Mouse (Mus musculus): ENCODE data around the gene Smim20. TPM values are rescaled to one million over a fixed set of nuclear protein-coding genes. Genes with fewer than 3 reads are reported as not detected.

Gene Smim20
- polyA plus RNA-seq, 1 experiment from 2014 or later = 65.6 TPM

GRCm38 (mm10) chr5:53243933-53244332, 22.9 kb upstream of the Smim20 start:
- no peaks in the 10 kb centered on the region for H3K27me3 ChIP-seq (replicated peaks)
- H3K9me3 ChIP-seq = no peaks in the 10 kb centered on the region
- no peak overlapping the region for H3K27ac ChIP-seq
- no peak overlapping the region for H3K4me3 ChIP-seq
- peaks cover 11% of the 10 kb centered on the region for H3K4me1 ChIP-seq
- no peaks in the 10 kb centered on the region for H3K36me3 ChIP-seq
- no peak overlapping the region for H3K9ac ChIP-seq
- H3K4me2 ChIP-seq (replicated peaks) = no peak overlapping the region
- 79% methylated on average over 10 of the region's 10 CpGs for WGBS
- ATAC-seq (ENCODE audit: low FRiP score, low read depth) = no peak

DNA sequence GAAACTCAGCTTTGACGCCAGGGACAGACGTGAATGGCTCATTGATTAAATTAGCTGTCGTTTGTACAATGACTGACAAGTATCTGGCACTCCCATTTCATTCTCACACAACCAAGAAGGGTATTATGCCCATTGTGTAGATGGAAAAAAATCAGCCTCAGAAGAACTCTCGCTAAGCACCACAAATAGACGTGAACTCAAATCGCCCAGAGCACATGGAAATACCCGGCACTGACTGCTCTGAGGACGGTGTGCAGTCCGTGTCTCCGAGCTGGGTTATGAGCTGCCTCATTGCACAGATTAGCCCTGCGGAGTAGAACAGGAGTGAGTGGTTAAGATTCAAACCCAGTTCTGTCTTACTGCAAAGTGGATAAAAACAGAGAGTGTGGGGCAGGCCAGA, 18.4 kb upstream of the Smim20 start:
- WGBS = 32% methylated on average over 11 of the region's 11 CpGs
- Histone ChIP-seq H3K36me3 (no peaks in the 10 kb centered on the region), H3K27ac (no peak overlapping the region), H3K4me3 (no peak overlapping the region), H3K9me3 (no peaks in the 10 kb centered on the region), H3K9ac (no peak overlapping the region), H3K4me2 (replicated peaks) (no peak overlapping the region), H3K4me1 (no peaks in the 10 kb centered on the region), H3K27me3 (replicated peaks) (no peaks in the 10 kb centered on the region)
- no peak for ATAC-seq (ENCODE audit: low FRiP score, low read depth)

GRCm38 (mm10) chr5:53249431-53250061, 17.3 kb upstream of the Smim20 start:
- H3K27me3 ChIP-seq (replicated peaks) = no peaks in the 10 kb centered on the region
- H3K36me3 ChIP-seq = no peaks in the 10 kb centered on the region
- no peak for ATAC-seq (ENCODE audit: low FRiP score, low read depth)
- no peak overlapping the region for H3K4me2 ChIP-seq (replicated peaks)
- no peaks in the 10 kb centered on the region for H3K4me1 ChIP-seq
- 81% methylated on average over 4 of the region's 4 CpGs for WGBS
- no peaks in the 10 kb centered on the region for H3K9me3 ChIP-seq
- H3K9ac ChIP-seq = no peak overlapping the region
- H3K27ac ChIP-seq = no peak overlapping the region
- no peak overlapping the region for H3K4me3 ChIP-seq

- H3K27ac ChIP-seq = no peak overlapping the region
- H3K9me3 ChIP-seq = no peaks in the 10 kb centered on the region
- H3K9ac ChIP-seq = no peak overlapping the region
- 0 out of 2 replicates have a peak, but pooled peaks cover under 1% of the 10 kb centered on the region for H3K27me3 ChIP-seq (replicated peaks)
- ATAC-seq (ENCODE audit: low FRiP score, low read depth) = no peak
- no peaks in the 10 kb centered on the region for H3K36me3 ChIP-seq
- no peak overlapping the region for H3K4me2 ChIP-seq (replicated peaks)
- WGBS = 82% methylated on average over 5 of the region's 5 CpGs
- H3K4me1 ChIP-seq = peaks cover 9% of the 10 kb centered on the region; the same call in 1 of the 2 replicates
- no peak overlapping the region for H3K4me3 ChIP-seq
Observed at GRCm38 (mm10) chr5:53254154-53254553, 12.7 kb upstream of the Smim20 start.

DNA sequence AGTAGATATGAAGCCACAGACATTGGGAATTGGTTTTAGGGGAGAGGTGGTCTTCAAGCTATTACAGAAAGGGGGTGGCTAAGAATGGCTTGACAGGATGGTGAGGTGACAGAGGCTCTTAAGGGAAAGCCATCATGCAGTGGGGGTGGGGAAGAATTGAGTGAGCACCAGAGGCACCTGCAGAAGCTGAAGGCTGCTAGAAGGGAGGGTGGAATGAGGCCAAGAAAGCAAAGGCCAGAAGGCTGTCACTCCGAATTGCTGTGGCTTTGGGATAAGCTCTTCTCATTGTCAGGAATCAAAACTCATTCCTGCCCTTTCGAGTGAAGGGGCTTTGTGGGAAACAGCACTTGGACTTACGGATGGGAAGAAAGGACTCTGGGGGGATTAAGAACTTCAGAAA, 12.1 kb upstream of the Smim20 start:
- H3K9ac ChIP-seq = no peak overlapping the region
- ATAC-seq (ENCODE audit: low FRiP score, low read depth) = no peak
- peaks cover 9% of the 10 kb centered on the region; the same call in 1 of the 2 replicates for H3K4me1 ChIP-seq
- H3K4me3 ChIP-seq = no peak overlapping the region
- H3K9me3 ChIP-seq = no peaks in the 10 kb centered on the region
- H3K27me3 ChIP-seq (replicated peaks) = 0 out of 2 replicates have a peak, but pooled peaks cover 2% of the 10 kb centered on the region
- H3K27ac ChIP-seq = no peak overlapping the region
- H3K36me3 ChIP-seq = no peaks in the 10 kb centered on the region
- no peak overlapping the region for H3K4me2 ChIP-seq (replicated peaks)
- WGBS = 76% methylated on average over 3 of the region's 3 CpGs

GRCm38 (mm10) chr5:53258038-53258786, 8.7 kb upstream of the Smim20 start:
- H3K9me3 ChIP-seq = 0 out of 2 replicates have a peak, but pooled peaks cover 3% of the 10 kb centered on the region
- H3K4me3 ChIP-seq = peak overlapping the region; percentile 27
- ATAC-seq (ENCODE audit: low FRiP score, low read depth) = peak; percentile 71
- H3K4me2 ChIP-seq (replicated peaks) = peak overlapping the region; percentile 68
- H3K4me1 ChIP-seq = peaks cover 9% of the 10 kb centered on the region; the same call in 1 of the 2 replicates
- H3K36me3 ChIP-seq = no peaks in the 10 kb centered on the region
- H3K27ac ChIP-seq = no peak overlapping the region
- peak overlapping the region; percentile 33 for H3K9ac ChIP-seq
- 5% methylated on average over 29 of the region's 29 CpGs for WGBS
- H3K27me3 ChIP-seq (replicated peaks) = 0 out of 2 replicates have a peak, but pooled peaks cover 2% of the 10 kb centered on the region

GRCm38 (mm10) chr5:53259894-53260293, 7.0 kb upstream of the Smim20 start:
- H3K27me3 ChIP-seq (replicated peaks) = 0 out of 2 replicates have a peak, but pooled peaks cover 2% of the 10 kb centered on the region
- no peak overlapping the region for H3K27ac ChIP-seq
- no peak overlapping the region for H3K4me2 ChIP-seq (replicated peaks)
- no peak overlapping the region for H3K9ac ChIP-seq
- WGBS = 56% methylated on average over 5 of the region's 5 CpGs
- peaks cover 9% of the 10 kb centered on the region; the same call in 1 of the 2 replicates for H3K4me1 ChIP-seq
- no peak overlapping the region for H3K4me3 ChIP-seq
- H3K36me3 ChIP-seq = no peaks in the 10 kb centered on the region
- ATAC-seq (ENCODE audit: low FRiP score, low read depth) = no peak
- H3K9me3 ChIP-seq = 0 out of 2 replicates have a peak, but pooled peaks cover 3% of the 10 kb centered on the region

DNA sequence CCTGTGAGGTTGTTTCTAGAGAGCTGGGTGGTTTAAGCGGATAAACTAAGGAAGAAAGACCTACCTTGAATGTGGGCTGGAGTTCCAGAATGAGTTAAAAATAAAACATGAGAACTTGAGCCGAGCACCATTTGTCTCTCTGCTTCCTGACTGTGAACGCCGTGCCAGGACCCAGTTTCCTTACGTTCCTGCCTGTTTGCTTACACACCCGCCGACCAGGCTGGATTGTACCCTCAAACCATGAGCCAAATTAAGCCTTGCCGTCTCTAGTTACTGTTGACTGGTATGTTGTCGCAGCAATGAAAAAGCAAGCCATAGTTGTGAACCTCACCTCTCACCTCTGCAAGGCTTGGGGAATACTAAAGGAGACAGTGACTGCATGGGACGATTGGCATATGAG, 4.9 kb upstream of the Smim20 start:
- H3K4me1 ChIP-seq = peaks cover 9% of the 10 kb centered on the region; the same call in 1 of the 2 replicates
- no peak overlapping the region for H3K4me3 ChIP-seq
- no peak overlapping the region for H3K27ac ChIP-seq
- H3K9me3 ChIP-seq = 0 out of 2 replicates have a peak, but pooled peaks cover 3% of the 10 kb centered on the region
- WGBS = 79% methylated on average over 10 of the region's 10 CpGs
- no peaks in the 10 kb centered on the region for H3K36me3 ChIP-seq
- H3K27me3 ChIP-seq (replicated peaks) = 0 out of 2 replicates have a peak, but pooled peaks cover 2% of the 10 kb centered on the region
- no peak for ATAC-seq (ENCODE audit: low FRiP score, low read depth)
- H3K4me2 ChIP-seq (replicated peaks) = no peak overlapping the region
- no peak overlapping the region for H3K9ac ChIP-seq

DNA sequence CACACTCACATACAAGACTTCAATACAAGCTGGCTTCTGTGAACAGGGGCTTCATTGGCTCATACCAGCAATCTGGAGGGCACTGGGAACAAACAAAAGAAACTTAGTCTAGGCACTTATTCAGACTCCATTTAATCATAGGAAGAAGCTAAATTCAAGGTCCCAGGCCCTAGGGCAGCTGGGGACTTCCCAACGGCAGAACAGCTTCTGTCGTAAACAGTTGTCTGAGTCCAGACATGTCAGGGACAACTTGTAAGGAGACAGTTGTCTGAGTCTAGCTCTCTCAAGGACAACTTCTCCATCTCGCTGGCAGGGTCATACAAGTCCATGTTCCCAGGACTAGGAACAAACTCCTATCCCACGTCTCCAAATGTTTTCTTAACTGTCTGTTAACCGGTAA, 2.8 kb upstream of the Smim20 start:
- no peak for ATAC-seq (ENCODE audit: low FRiP score, low read depth)
- Histone ChIP-seq H3K4me3 (no peak overlapping the region), H3K9ac (no peak overlapping the region), H3K4me2 (replicated peaks) (no peak overlapping the region), H3K27me3 (replicated peaks) (0 out of 2 replicates have a peak, but pooled peaks cover 2% of the 10 kb centered on the region), H3K9me3 (0 out of 2 replicates have a peak, but pooled peaks cover 3% of the 10 kb centered on the region), H3K4me1 (peaks cover 12% of the 10 kb centered on the region), H3K27ac (no peak overlapping the region), H3K36me3 (no peaks in the 10 kb centered on the region)
- WGBS = 83% methylated on average over 5 of the region's 5 CpGs

- 67% methylated on average over 12 of the region's 12 CpGs for WGBS
- no peak overlapping the region for H3K9ac ChIP-seq
- H3K4me2 ChIP-seq (replicated peaks) = no peak overlapping the region
- no peaks in the 10 kb centered on the region for H3K36me3 ChIP-seq
- no peak overlapping the region for H3K4me3 ChIP-seq
- H3K4me1 ChIP-seq = peaks cover 12% of the 10 kb centered on the region
- H3K9me3 ChIP-seq = 0 out of 2 replicates have a peak, but pooled peaks cover 3% of the 10 kb centered on the region
- no peaks in the 10 kb centered on the region for H3K27me3 ChIP-seq (replicated peaks)
- ATAC-seq (ENCODE audit: low FRiP score, low read depth) = no peak
- no peak overlapping the region for H3K27ac ChIP-seq
Observed at GRCm38 (mm10) chr5:53265740-53266139, 1.1 kb upstream of the Smim20 start.

DNA sequence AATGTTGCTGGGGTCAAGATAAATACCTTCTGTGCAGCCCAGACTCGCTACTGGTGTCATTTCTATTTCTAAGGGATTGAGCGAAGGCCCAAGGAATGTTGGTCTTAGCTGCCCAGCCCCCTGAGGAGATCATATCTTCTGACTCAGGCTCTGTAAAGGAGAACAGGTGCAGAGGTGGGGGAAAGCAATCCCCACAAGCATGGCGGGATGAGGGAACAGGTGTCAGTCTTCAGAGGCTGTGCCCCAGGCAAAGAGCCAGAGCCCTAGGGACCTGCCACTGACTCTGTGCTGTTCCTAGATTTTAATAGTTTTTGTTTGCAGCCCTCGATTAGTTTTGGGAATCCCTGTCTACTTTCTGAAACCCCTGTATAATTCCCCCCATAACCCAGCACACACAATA, 702 bp upstream of the Smim20 start:
- H3K27ac ChIP-seq = no peak overlapping the region
- 79% methylated on average over 4 of the region's 4 CpGs for WGBS

GRCm38 (mm10) chr5:53268095-53268692, 1.3 kb downstream of the Smim20 start:
- no peak overlapping the region for H3K4me3 ChIP-seq
- H3K9me3 ChIP-seq = 0 out of 2 replicates have a peak, but pooled peaks cover under 1% of the 10 kb centered on the region
- no peaks in the 10 kb centered on the region for H3K36me3 ChIP-seq
- no peaks in the 10 kb centered on the region for H3K27me3 ChIP-seq (replicated peaks)
- H3K9ac ChIP-seq = no peak overlapping the region
- H3K4me1 ChIP-seq = peaks cover 12% of the 10 kb centered on the region
- H3K27ac ChIP-seq = no peak overlapping the region
- WGBS = 77% methylated on average over 6 of the region's 6 CpGs
- ATAC-seq (ENCODE audit: low FRiP score, low read depth) = no peak
- H3K4me2 ChIP-seq (replicated peaks) = no peak overlapping the region

More for the DNA sequence above, 702 bp upstream of the Smim20 start:
- Histone ChIP-seq H3K4me3 (no peak overlapping the region), H3K4me1 (peaks cover 12% of the 10 kb centered on the region), H3K27me3 (replicated peaks) (no peaks in the 10 kb centered on the region), H3K4me2 (replicated peaks) (peak overlapping the region; percentile 77; the same call in 1 of the 2 replicates), H3K9me3 (0 out of 2 replicates have a peak, but pooled peaks cover 3% of the 10 kb centered on the region), H3K36me3 (no peaks in the 10 kb centered on the region), H3K9ac (no peak overlapping the region)
- peak; percentile 3; the same call in 1 of the 2 replicates for ATAC-seq (ENCODE audit: low FRiP score, low read depth)
